Mouse (Mus musculus): ENCODE results near the gene Tldc1.

Gene Tldc1

GRCm38 (mm10) chr8:119778263-119778662, at the start of gene Tldc1:
Gene Tldc1, minus strand, starts transcription at chr8:119778416.
- peak; percentile 98 to 100 for DNase-seq (ENCODE audit: low spot score in 2 of 2)

- no peak for DNase-seq (ENCODE audit: low spot score in 2 of 2)
These were observed 49.5 kb upstream of the Tldc1 start for GRCm38 (mm10) chr8:119827721-119828153.

GRCm38 (mm10) chr8:119826982-119827381, 48.8 kb upstream of the Tldc1 start:
- no peak for DNase-seq (ENCODE audit: low spot score in 2 of 2)

GRCm38 (mm10) chr8:119825950-119826730, 47.9 kb upstream of the Tldc1 start:
- no peak for DNase-seq (ENCODE audit: low spot score in 2 of 2)

GRCm38 (mm10) chr8:119824809-119825273, 46.6 kb upstream of the Tldc1 start:
- peak in 1 of 2 experiments; percentile 69 for DNase-seq (ENCODE audit: low spot score in 2 of 2)

- peak in 1 of 2 experiments; percentile 67 for DNase-seq (ENCODE audit: low spot score in 2 of 2)
These were observed 45.9 kb upstream of the Tldc1 start for GRCm38 (mm10) chr8:119824100-119824499.

GRCm38 (mm10) chr8:119823278-119823677, 45.1 kb upstream of the Tldc1 start:
- DNase-seq (ENCODE audit: low spot score in 2 of 2) = no peak

GRCm38 (mm10) chr8:119821691-119822090, 43.5 kb upstream of the Tldc1 start:
- DNase-seq (ENCODE audit: low spot score in 2 of 2) = no peak

- no peak for DNase-seq (ENCODE audit: low spot score in 2 of 2)
These were observed 41.8 kb upstream of the Tldc1 start for GRCm38 (mm10) chr8:119819976-119820375.

- DNase-seq (ENCODE audit: low spot score in 2 of 2) = no peak
These were observed 41.1 kb upstream of the Tldc1 start for GRCm38 (mm10) chr8:119819316-119819715.

- no peak for DNase-seq (ENCODE audit: low spot score in 2 of 2)
These were observed 39.2 kb upstream of the Tldc1 start for GRCm38 (mm10) chr8:119817446-119817845.

GRCm38 (mm10) chr8:119816219-119816618, 38.0 kb upstream of the Tldc1 start:
- DNase-seq (ENCODE audit: low spot score in 2 of 2) = no peak

- no peak for DNase-seq (ENCODE audit: low spot score in 2 of 2)
These were observed 34.6 kb upstream of the Tldc1 start for GRCm38 (mm10) chr8:119812650-119813431.

GRCm38 (mm10) chr8:119811925-119812324, 33.7 kb upstream of the Tldc1 start:
- no peak for DNase-seq (ENCODE audit: low spot score in 2 of 2)

- DNase-seq (ENCODE audit: low spot score in 2 of 2) = no peak
These were observed 32.8 kb upstream of the Tldc1 start for GRCm38 (mm10) chr8:119810953-119811499.

- no peak for DNase-seq (ENCODE audit: low spot score in 2 of 2)
These were observed 32.1 kb upstream of the Tldc1 start for GRCm38 (mm10) chr8:119810127-119810868.

- DNase-seq (ENCODE audit: low spot score in 2 of 2) = no peak
These were observed 31.4 kb upstream of the Tldc1 start for GRCm38 (mm10) chr8:119809620-119810019.

- DNase-seq (ENCODE audit: low spot score in 2 of 2) = no peak
These were observed 29.5 kb upstream of the Tldc1 start for GRCm38 (mm10) chr8:119807687-119808086.

GRCm38 (mm10) chr8:119806422-119807263, 28.4 kb upstream of the Tldc1 start:
- peak; percentile 66 to 73 for DNase-seq (ENCODE audit: low spot score in 2 of 2)

GRCm38 (mm10) chr8:119805275-119805674, 27.1 kb upstream of the Tldc1 start:
- DNase-seq (ENCODE audit: low spot score in 2 of 2) = no peak

- DNase-seq (ENCODE audit: low spot score in 2 of 2) = no peak
These were observed 24.4 kb upstream of the Tldc1 start for GRCm38 (mm10) chr8:119802592-119802991.
